Mouse (Mus musculus): ENCODE measurements at regions not wholly inside any gene's neighbourhood (a gene's known extent, or its start where the extent isn't known, plus 50 kb on each side); places are given as distances from the start of the nearest gene placed in this dataset.

DNA sequence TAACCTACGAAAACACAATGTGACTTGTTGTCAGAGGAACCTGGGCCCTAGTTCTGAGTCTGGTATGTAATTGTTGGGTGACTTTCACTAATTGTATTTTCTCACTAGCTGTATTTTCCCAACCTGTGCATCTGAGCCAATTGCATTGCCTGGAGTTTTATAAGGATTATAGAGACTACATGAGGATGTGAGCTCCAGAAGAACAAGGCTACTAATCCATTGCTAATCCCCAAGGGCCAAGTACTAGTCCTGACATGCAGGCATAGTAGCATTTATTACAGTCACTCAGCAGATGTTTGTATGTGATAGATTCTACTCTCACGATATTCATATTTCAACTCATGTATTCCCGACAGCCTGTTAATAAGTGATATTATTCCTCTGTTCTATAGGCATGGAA lies 2481.1 kb upstream of the Gm7489 start:
- H3K4me3 ChIP-seq (ENCODE audit: insufficient read depth, low read length), result no peak overlapping the region
- TF ChIP-seq CTCF (IDR thresholded peaks at IDR 0.05; ENCODE audit: borderline replicate concordance, insufficient read depth, low read length) (no peak), POLR2A (IDR thresholded peaks at IDR 0.05; ENCODE audit: low read depth, low read length) (no peak)
- H3K27ac ChIP-seq (ENCODE audit: insufficient read depth, low read length), result no peak overlapping the region
- no peaks in the 10 kb centered on the region for H3K4me1 ChIP-seq (ENCODE audit: control insufficient read depth, insufficient read depth, low read length)

- Histone ChIP-seq H3K4me1 (ENCODE audit: control insufficient read depth, insufficient read depth, low read length) (no peaks in the 10 kb centered on the region), H3K4me3 (ENCODE audit: insufficient read depth, low read length) (no peak overlapping the region), H3K27ac (ENCODE audit: insufficient read depth, low read length) (no peak overlapping the region)
- TF ChIP-seq POLR2A (IDR thresholded peaks at IDR 0.05; ENCODE audit: low read depth, low read length) (no peak), CTCF (IDR thresholded peaks at IDR 0.05; ENCODE audit: borderline replicate concordance, insufficient read depth, low read length) (no peak)
Measured at GRCm38 (mm10) chr15:51409791-51410308, 2474.9 kb upstream of the Gm7489 start.

- Histone ChIP-seq H3K4me3 (ENCODE audit: insufficient read depth, low read length) (no peak overlapping the region), H3K4me1 (ENCODE audit: control insufficient read depth, insufficient read depth, low read length) (no peaks in the 10 kb centered on the region), H3K27ac (ENCODE audit: insufficient read depth, low read length) (no peak overlapping the region)
- TF ChIP-seq POLR2A (IDR thresholded peaks at IDR 0.05; ENCODE audit: low read depth, low read length), result no peak
- no peak for TF ChIP-seq CTCF (IDR thresholded peaks at IDR 0.05; ENCODE audit: borderline replicate concordance, insufficient read depth, low read length)
Measured at GRCm38 (mm10) chr15:51411966-51412365, 2472.7 kb upstream of the Gm7489 start.

- H3K4me3 ChIP-seq (ENCODE audit: insufficient read depth, low read length), result no peak overlapping the region
- H3K4me1 ChIP-seq (ENCODE audit: control insufficient read depth, insufficient read depth, low read length), result no peaks in the 10 kb centered on the region
- TF ChIP-seq POLR2A (IDR thresholded peaks at IDR 0.05; ENCODE audit: low read depth, low read length) (no peak), CTCF (IDR thresholded peaks at IDR 0.05; ENCODE audit: borderline replicate concordance, insufficient read depth, low read length) (no peak)
- H3K27ac ChIP-seq (ENCODE audit: insufficient read depth, low read length), result no peak overlapping the region
Measured at GRCm38 (mm10) chr15:51442606-51443005, 2442.1 kb upstream of the Gm7489 start.

- Histone ChIP-seq H3K4me3 (ENCODE audit: insufficient read depth, low read length) (no peak overlapping the region), H3K27ac (ENCODE audit: insufficient read depth, low read length) (peak overlapping the region; percentile 5; the same call in 1 of the 2 replicates), H3K4me1 (ENCODE audit: control insufficient read depth, insufficient read depth, low read length) (peaks cover 3% of the 10 kb centered on the region; the same call in 1 of the 2 replicates)
- TF ChIP-seq CTCF (IDR thresholded peaks at IDR 0.05; ENCODE audit: borderline replicate concordance, insufficient read depth, low read length) (no peak), POLR2A (IDR thresholded peaks at IDR 0.05; ENCODE audit: low read depth, low read length) (no peak)
Measured at GRCm38 (mm10) chr15:51469895-51470294, 2414.8 kb upstream of the Gm7489 start.

DNA sequence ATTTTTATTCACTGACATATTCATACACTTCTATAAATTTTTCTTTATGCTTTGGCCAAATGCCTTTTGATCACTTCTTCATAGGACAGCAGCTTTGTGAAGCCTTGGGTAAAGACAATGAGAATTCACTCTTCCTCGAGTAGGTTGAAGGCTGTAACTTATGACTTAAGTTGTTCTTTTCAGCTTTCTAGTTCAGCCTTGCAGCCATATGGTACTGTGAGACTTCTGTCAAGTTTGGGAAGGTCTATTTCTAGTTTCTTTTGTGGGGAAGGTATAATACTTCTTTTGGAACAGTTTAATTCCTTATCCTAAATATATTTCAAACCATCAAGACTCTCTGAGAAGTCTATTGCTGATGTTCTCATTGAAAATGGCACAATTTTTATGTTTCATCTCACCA lies 2413.6 kb upstream of the Gm7489 start:
- Histone ChIP-seq H3K27ac (ENCODE audit: insufficient read depth, low read length) (no peak overlapping the region), H3K4me3 (ENCODE audit: insufficient read depth, low read length) (no peak overlapping the region), H3K4me1 (ENCODE audit: control insufficient read depth, insufficient read depth, low read length) (peaks cover 3% of the 10 kb centered on the region; the same call in 1 of the 2 replicates)
- no peak for TF ChIP-seq POLR2A (IDR thresholded peaks at IDR 0.05; ENCODE audit: low read depth, low read length)
- TF ChIP-seq CTCF (IDR thresholded peaks at IDR 0.05; ENCODE audit: borderline replicate concordance, insufficient read depth, low read length), result no peak

GRCm38 (mm10) chr15:51472049-51472448 lies 2412.7 kb upstream of the Gm7489 start:
- peaks cover 3% of the 10 kb centered on the region; the same call in 1 of the 2 replicates for H3K4me1 ChIP-seq (ENCODE audit: control insufficient read depth, insufficient read depth, low read length)
- H3K4me3 ChIP-seq (ENCODE audit: insufficient read depth, low read length), result no peak overlapping the region
- TF ChIP-seq CTCF (IDR thresholded peaks at IDR 0.05; ENCODE audit: borderline replicate concordance, insufficient read depth, low read length), result no peak
- TF ChIP-seq POLR2A (IDR thresholded peaks at IDR 0.05; ENCODE audit: low read depth, low read length), result no peak
- no peak overlapping the region for H3K27ac ChIP-seq (ENCODE audit: insufficient read depth, low read length)

DNA sequence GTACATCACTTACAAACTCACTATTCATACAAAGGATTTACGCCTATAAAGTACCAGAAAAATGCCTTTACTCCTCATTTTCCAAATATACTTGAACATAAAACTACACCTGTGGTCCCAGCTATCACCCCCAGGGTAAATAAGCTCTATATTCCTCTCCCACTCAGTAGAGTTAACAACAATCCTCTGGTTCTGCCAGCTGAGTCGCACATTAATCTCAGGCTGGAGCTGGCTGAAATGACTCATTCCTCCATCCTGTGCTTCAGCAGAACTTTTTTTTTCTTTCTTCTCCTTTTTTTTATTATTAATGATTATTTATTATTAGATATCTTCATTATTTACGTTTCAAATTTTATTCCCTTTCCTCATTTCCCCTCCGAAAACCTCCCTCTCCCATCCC lies 2402.8 kb upstream of the Gm7489 start:
- TF ChIP-seq CTCF (IDR thresholded peaks at IDR 0.05; ENCODE audit: borderline replicate concordance, insufficient read depth, low read length) (no peak), POLR2A (IDR thresholded peaks at IDR 0.05; ENCODE audit: low read depth, low read length) (no peak)
- H3K4me3 ChIP-seq (ENCODE audit: insufficient read depth, low read length), result no peak overlapping the region
- H3K27ac ChIP-seq (ENCODE audit: insufficient read depth, low read length), result no peak overlapping the region
- H3K4me1 ChIP-seq (ENCODE audit: control insufficient read depth, insufficient read depth, low read length), result no peaks in the 10 kb centered on the region

- Histone ChIP-seq H3K4me1 (ENCODE audit: control insufficient read depth, insufficient read depth, low read length) (no peaks in the 10 kb centered on the region), H3K27ac (ENCODE audit: insufficient read depth, low read length) (no peak overlapping the region), H3K4me3 (ENCODE audit: insufficient read depth, low read length) (no peak overlapping the region)
- TF ChIP-seq CTCF (IDR thresholded peaks at IDR 0.05; ENCODE audit: borderline replicate concordance, insufficient read depth, low read length) (no peak), POLR2A (IDR thresholded peaks at IDR 0.05; ENCODE audit: low read depth, low read length) (no peak)
Measured at GRCm38 (mm10) chr15:51484207-51484606, 2400.5 kb upstream of the Gm7489 start.

- Histone ChIP-seq H3K4me1 (ENCODE audit: control insufficient read depth, insufficient read depth, low read length) (no peaks in the 10 kb centered on the region), H3K4me3 (ENCODE audit: insufficient read depth, low read length) (no peak overlapping the region), H3K27ac (ENCODE audit: insufficient read depth, low read length) (no peak overlapping the region)
- no peak for TF ChIP-seq CTCF (IDR thresholded peaks at IDR 0.05; ENCODE audit: borderline replicate concordance, insufficient read depth, low read length)
- TF ChIP-seq POLR2A (IDR thresholded peaks at IDR 0.05; ENCODE audit: low read depth, low read length), result no peak
Measured at GRCm38 (mm10) chr15:51485554-51485953, 2399.2 kb upstream of the Gm7489 start.

All from embryonic fibroblast, embryonic 13.5 days (primary cell).